Mouse (Mus musculus) cerebellum, adult 2 months (tissue): ENCODE measurements around the gene Prkcb.

Experiments
- CTCF ChIP-seq: fragments of 200-500 bp; IDR thresholded peaks from 2 replicates; pipeline ENCODE4 v1.5.1; 2011; ENCODE audit warnings: low read depth, mild to moderate bottlenecking, control low read depth, low read length, moderate library complexity, borderline replicate concordance; ENCODE audit not compliant: insufficient read depth
- POLR2A ChIP-seq: fragments of 200-500 bp; IDR thresholded peaks from 2 replicates; pipeline ENCODE4 v1.6.1; 2011; ENCODE audit warnings: low read length, control low read depth, borderline replicate concordance; ENCODE audit not compliant: insufficient read depth

DNA sequence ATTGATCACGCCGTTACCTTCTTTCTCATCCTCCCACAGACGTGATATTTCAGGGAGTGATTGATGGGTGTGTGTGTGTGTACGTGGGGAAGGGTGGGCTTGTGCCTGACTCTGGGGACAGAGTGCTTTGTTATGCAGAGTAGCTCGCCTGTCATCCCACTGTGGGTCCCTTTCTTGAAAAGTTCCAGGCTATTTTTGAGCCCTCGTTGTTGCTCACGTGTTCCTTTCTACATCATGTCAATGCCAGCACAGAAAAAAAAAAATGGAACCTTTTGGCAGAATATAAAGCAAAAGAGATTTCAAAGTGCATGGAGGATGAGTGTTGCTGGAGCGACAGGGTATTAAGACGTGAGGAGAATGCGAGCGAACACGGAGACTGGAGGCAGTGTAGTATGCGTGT lies 118.1 kb downstream of the Prkcb start:
- TF ChIP-seq CTCF: no peak
- no peak for TF ChIP-seq POLR2A
